Mouse (Mus musculus) thymus, adult 2 months (tissue): ENCODE results near the gene Coq5.

ENCODE experiments used
- CTCF ChIP-seq: fragments of 200-500 bp; IDR thresholded peaks from 2 replicates; pipeline ENCODE4 v1.5.1; 2012; ENCODE audit warnings: mild to moderate bottlenecking, control low read depth, low read length, moderate library complexity, borderline replicate concordance; ENCODE audit not compliant: control insufficient read depth, poor library complexity, insufficient read depth; ENCODE audit errors: extremely low read depth
- POLR2A ChIP-seq: fragments of 200-500 bp; IDR thresholded peaks from 2 replicates; pipeline ENCODE4 v1.6.1; 2012; ENCODE audit warnings: mild to moderate bottlenecking, low read length, control low read depth, moderate library complexity; ENCODE audit not compliant: control insufficient read depth, poor library complexity, insufficient read depth; ENCODE audit errors: extremely low read depth

DNA sequence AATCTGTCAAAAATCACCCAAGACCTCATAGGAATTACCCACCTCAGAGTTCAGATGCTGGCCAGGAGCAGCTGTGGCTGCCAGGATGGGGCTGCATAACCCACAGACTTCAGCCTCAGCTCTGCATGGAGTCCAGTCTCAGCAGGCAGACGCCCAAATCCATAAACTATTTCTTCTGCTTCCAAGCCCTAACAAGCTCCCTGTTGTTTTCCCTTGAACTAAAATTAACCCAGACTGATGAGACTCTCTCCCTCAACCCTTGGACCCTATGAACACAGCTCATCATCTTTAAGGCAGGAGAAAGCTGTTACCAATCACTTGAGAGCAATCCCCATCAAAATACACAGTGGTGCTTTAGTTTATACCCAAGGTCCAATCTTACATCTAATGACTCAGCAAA is 24.0 kb upstream of the Coq5 start:
- TF ChIP-seq POLR2A (no peak), CTCF (no peak)
